Mouse (Mus musculus) neutrophil, adult 65 days (primary cell): ENCODE results near the gene Ubl3. TPM values are rescaled to one million over a fixed set of nuclear protein-coding genes. Genes with fewer than 3 reads are reported as not detected.

Experiments
- total RNA-seq: library from RNA; stranded (reverse); gene quantifications from 2 replicates; pipeline ENCODE4 v1.2.4, GENCODE M21; 2023

Gene Ubl3
- total RNA-seq, result 194 and 195 TPM in 2 replicates

GRCm38 (mm10) chr5:148552187-148553071 is at the start of gene Ubl3:
TSS of gene Ubl3 (minus strand) at chr5:148552789.

Other genes with a start within 250 kb of the Ubl3 start
- gene Slc7a1, start 152.9 kb downstream of the Ubl3 start, total RNA-seq, result 27.8 and 38.4 TPM in 2 replicates